Mouse (Mus musculus) telencephalon, adult 2 months (tissue): ENCODE results near the gene Hamp2.

Experiments used
- DNase-seq: peaks from one replicate; pipeline ENCODE4 v3.0.0-alpha.2; 2011; ENCODE audit warnings: low read depth, low spot score

The Hamp2 gene

DNA sequence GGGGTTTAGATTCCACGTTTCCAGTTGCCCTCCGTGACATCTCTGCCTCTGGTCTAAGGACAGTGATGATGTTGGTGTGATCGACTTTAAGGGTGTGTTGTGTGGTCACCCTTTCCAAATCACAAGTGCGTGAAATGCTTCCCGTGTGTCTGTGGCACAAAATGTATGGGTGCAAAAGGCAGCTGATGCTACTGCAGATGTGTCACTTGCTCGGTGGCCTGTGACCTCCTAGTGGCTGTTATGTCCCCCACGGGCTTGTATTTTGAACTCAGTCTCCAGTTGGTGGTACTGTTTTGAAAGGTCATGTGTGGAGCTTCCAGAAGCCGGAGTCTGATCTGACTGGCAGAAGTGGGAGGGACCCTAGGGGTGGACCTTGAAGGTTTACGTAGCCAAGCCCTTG, 32.7 kb downstream of the Hamp2 start:
- DNase-seq: no peak

DNA sequence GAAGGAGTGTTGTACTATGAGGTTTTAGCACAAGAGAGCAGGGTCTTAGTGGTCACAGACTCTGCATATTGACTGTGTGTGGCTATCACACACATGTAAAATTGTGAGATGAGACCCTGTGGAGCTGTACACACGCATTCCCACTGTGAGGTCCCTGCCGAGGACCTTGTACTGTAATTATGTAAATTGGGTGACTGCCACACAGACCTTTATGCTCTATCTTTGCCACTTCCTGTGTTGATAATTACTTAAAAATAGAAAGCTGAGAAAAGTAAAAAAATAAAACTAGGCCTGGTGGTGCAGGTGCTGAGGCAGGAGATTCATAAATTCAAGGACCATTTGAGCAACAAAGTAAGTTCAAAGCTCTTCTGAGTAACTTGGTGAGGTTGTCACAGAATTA, 33.8 kb downstream of the Hamp2 start:
- DNase-seq: no peak

DNA sequence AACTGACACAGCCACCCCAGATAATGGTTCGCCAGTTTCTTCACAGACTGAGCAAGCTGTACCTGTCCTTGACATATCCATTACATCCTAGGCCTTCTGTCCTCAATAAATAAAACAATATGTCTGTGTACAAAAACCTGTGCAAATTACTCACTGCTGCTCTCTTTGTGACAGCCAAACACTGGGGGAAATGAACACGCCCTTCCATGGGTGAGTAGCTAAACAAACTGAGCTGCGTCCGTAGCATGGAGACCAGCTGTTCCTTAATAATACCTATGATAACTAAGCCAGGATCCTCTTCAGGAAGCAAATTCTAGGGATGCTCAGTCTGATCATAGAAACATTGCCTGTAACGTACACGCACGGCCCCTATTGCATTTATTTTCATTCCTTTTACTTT, 35.7 kb downstream of the Hamp2 start:
- DNase-seq: no peak

DNA sequence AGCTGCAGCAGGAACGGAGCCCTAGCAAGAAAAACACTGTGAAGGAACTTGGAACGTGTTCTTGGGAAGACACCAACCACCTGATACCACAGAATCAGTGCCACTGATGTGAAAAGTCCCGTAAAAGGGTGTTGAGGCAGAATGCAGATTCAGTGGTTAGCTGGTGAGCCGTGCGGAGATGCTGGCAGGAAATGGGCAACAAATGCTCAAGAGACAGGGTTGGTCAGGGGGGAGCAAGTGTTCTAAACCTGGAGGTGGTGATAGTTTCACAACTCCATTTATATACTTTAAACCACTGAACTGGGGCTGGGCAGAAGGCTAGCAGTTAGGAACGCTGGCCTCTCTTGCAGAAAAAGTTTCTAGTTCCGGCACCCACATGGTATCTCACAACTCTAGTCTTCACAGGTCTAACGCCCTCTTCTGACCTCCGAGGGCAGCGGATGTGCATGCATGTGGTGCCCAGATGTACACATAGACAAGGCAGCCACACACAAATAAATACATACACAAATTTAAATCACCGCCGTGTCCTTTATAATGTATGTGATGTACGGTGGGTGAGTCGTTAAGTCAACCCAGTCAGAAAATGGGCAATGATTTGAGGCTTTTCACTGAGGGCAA, 36.8 kb downstream of the Hamp2 start:
- no peak for DNase-seq

DNA sequence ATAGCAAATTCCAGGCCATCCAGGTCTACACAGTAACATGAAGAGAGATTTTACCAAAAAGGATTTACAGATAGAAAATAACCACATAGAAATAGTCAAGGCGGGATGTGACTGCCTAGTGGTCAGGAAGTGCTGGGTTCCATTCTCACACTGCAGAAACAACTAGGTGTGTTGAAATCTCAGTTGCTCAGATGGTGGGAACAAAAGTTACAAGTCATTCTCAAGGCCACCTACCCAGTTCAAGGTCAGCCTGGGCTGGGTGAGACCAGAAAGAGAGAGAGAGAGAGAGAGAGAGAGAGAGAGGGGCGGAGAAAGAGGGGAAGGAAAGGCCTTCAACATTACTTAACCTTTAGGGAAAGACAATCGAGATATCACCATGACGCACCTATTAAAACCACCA, 37.6 kb downstream of the Hamp2 start:
- no peak for DNase-seq

DNA sequence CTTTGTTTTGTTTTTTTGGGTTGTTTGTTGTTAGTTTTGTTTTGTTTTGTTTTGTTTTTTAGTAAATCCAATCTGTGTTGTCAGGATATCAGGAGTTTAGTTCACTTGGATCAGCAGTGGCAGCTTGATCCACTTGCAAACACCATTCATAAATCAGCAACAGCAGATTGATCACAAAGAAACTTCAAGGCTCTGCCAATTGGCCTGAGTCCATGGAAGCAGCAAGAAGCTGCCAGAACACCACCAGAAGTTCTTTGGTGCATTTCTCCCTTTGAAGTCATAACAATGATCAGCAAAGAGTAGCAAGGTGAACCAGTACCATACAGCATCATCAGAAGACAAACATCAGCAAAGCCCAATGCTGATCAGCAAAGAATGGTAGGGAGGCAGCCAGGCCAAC, 40.4 kb downstream of the Hamp2 start:
- no peak for DNase-seq

DNA sequence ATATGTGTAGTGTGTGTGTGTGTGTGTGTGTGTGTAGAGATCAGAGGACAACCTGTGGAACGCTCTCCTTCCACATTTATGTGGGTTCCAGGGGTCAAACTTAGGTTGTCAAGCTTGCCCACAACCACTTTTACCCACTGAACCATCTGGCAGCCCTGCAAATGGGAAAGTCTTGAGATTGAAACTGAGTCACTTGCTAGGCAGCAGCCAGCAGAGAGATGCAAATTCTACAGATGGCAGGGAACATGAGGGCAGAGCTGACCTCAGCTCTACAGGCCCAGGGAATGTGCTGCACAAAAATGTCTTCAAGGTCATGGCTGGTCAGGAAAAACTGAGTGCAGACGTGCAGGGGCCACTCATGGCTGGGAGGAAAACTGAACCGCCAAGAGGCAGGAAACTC, 43.1 kb downstream of the Hamp2 start:
- no peak for DNase-seq

DNA sequence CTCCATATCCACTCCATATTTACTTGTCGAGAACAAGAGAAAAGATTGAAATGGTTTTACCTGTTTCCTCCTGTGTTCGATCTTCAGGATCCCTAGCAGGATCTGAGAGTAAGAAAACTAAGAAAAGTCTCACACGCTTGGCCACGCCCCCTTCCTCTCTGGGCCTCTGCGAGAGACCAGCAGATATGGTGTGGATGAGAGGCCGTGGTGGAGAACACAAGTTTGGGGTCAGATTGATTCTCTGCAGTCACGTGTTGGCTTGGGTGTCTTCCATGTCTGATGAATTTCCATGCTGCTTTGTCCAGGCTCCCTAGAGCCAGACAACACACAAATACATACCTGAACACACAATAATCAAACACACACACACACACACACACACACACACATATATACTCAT, 44.3 kb downstream of the Hamp2 start, which contains the start of gene Cd22:
TSS of gene Cd22 (minus strand) at position 167 of the 400 bp plus-strand sequence.
- no peak for DNase-seq

DNA sequence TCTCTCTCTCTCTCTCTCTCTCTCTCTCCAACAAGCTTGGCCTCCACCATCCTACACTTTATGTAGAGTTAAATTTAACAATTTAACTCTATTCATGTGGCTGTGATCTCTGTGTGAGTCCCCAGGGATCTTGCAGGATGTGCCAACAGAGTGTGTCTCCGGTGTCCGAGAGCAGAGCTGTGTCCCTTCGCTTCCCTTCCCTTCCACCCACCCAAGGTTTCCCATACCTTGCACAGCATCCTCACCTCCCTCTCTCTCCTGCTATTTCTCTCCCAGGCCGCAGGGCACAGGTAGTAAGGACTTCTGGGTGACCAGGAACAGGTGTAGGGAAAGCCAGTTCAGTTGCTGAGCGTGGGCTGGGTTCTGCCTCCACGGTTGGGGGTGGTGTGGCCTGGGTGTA, 45.5 kb downstream of the Hamp2 start:
- no peak for DNase-seq

DNA sequence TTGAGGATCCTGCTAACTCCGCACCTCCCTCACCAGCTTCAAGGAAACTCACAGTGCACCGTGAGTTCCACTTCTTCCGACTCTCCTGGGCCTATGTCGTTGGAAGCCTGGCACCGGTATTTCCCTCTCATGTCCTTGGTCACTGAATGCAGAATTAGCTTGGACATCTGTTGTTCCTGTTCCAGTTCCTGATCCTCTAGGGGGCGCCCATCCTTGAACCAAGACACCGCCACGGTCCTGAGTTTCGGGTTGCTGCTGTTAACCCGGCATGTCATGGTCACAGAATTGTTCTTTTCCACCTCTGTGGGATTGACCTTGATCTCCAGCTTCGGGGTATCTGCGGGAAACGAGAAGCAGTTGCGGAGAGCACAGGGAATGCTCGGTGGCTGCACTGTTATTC, 51.4 kb downstream of the Hamp2 start:
- no peak for DNase-seq
